Mouse (Mus musculus): ENCODE measurements at regions not wholly inside any gene's neighbourhood (a gene's known extent, or its start where the extent isn't known, plus 50 kb on each side); places are given as distances from the start of the nearest gene placed in this dataset.

- TF ChIP-seq CTCF (IDR thresholded peaks at IDR 0.05; ENCODE audit: borderline replicate concordance, control insufficient read depth, extremely low read depth, insufficient read depth, low read length, poor library complexity) (no peak), POLR2A (IDR thresholded peaks at IDR 0.05; ENCODE audit: control insufficient read depth, extremely low read depth, insufficient read depth, low read length, poor library complexity) (no peak)
Observed at GRCm38 (mm10) chr13:84023021-84023420, 199.1 kb upstream of the Tmem161b start.
